Mouse (Mus musculus) kidney, adult 2 months (tissue): ENCODE results near the gene Rnf220.

Experiments used
- CTCF ChIP-seq: fragments of 200-500 bp; conservative IDR thresholded peaks from 2 replicates; pipeline ENCODE4 v1.5.1; 2011; ENCODE audit warnings: low read depth, mild to moderate bottlenecking, control low read depth, low read length, moderate library complexity, mixed read lengths; ENCODE audit not compliant: insufficient read depth, insufficient read length
- POLR2A ChIP-seq: fragments of 200-500 bp; IDR thresholded peaks from one replicate; pipeline ENCODE4 v1.6.1; 2011; ENCODE audit warnings: low read depth, low read length, control low read depth

GRCm38 (mm10) chr4:117527952-117528351, 31.1 kb upstream of the Rnf220 start:
- peak; percentile 64 for TF ChIP-seq CTCF
- no peak for TF ChIP-seq POLR2A
